Mouse (Mus musculus) lung, embryonic 16.5 days (tissue): ENCODE measurements around the gene Tpp1. TPM values are rescaled to one million over a fixed set of nuclear protein-coding genes. Genes with fewer than 3 reads are reported as not detected.

ENCODE experiments used
- ATAC-seq: fragments of 200-750 bp; cut with Nextera tagmentation; 2 replicates; pipeline ENCODE4 v1.8.0; 2017; ENCODE audit warnings: low read depth, mild to moderate bottlenecking, moderate library complexity
- H3K27ac ChIP-seq: fragments of 300-500 bp; sonication (generic); 2 replicates; pipeline ENCODE4 v1.5.1; 2014; ENCODE audit warnings: mild to moderate bottlenecking, control low read depth, low read length
- H3K27me3 ChIP-seq: fragments of 300-500 bp; sonication (generic); 2 replicates; pipeline ENCODE4 v1.6.1; 2014; ENCODE audit warnings: low read depth, low read length, mixed read lengths; ENCODE audit not compliant: control insufficient read depth, insufficient read depth
- H3K36me3 ChIP-seq: fragments of 300-500 bp; sonication (generic); 2 replicates; pipeline ENCODE4 v1.6.1; 2014; ENCODE audit warnings: low read length; ENCODE audit not compliant: control insufficient read depth, insufficient read depth
- H3K4me1 ChIP-seq: fragments of 300-500 bp; sonication (generic); replicated peaks from 2 replicates; pipeline ENCODE4 v1.6.1; 2014; ENCODE audit warnings: low read length, mixed read lengths; ENCODE audit not compliant: control insufficient read depth, insufficient read depth
- H3K4me2 ChIP-seq: fragments of 300-500 bp; sonication (generic); 2 replicates; pipeline ENCODE4 v1.6.1; 2014; ENCODE audit warnings: low read depth, low read length, control low read depth
- H3K4me3 ChIP-seq: fragments of 300-500 bp; sonication (generic); 2 replicates; pipeline ENCODE4 v1.5.1; 2014; ENCODE audit warnings: mild to moderate bottlenecking, low read length, control low read depth
- H3K9ac ChIP-seq: fragments of 300-500 bp; sonication (generic); 2 replicates; pipeline ENCODE4 v1.6.1; 2014; ENCODE audit warnings: low read length, control low read depth
- H3K9me3 ChIP-seq: fragments of 300-500 bp; sonication (generic); 2 replicates; pipeline ENCODE4 v1.6.1; 2016; ENCODE audit warnings: low read length; ENCODE audit not compliant: control insufficient read depth
- WGBS: fragments of 180-500 bp; shearing (Covaris S2); extraction: QIAGEN DNeasy Blood & Tissue Kit; methylation state at CpG from one replicate; pipeline ENCODE4 v1.1.7; 2014; 5-methylcytosine and 5-hydroxymethylcytosine counted together
- polyA plus RNA-seq: library from polyadenylated mRNA; unstranded; fragments of >200 nt; fragmentation: Nextera tagmentation; extraction: Ambion mirVana; gene quantifications from 2 replicates; pipeline ENCODE4 v1.2.1, GENCODE M21; 2015

Tpp1 gene
- polyA plus RNA-seq, 1 experiment from 2014 or later, result 102 TPM

- H3K4me3 ChIP-seq, result no peak overlapping the region
- peak; percentile 61 for ATAC-seq
- peaks cover 41% of the 10 kb centered on the region for H3K36me3 ChIP-seq
- WGBS, result 13% methylated on average over 6 of the region's 6 CpGs
- no peaks in the 10 kb centered on the region for H3K9me3 ChIP-seq
- H3K4me2 ChIP-seq, result no peak overlapping the region
- peaks cover 8% of the 10 kb centered on the region; the same call in 1 of the 2 replicates for H3K4me1 ChIP-seq
- H3K27ac ChIP-seq, result peak overlapping the region; percentile 50
- no peaks in the 10 kb centered on the region for H3K27me3 ChIP-seq
- H3K9ac ChIP-seq, result peak overlapping the region; percentile 30; the same call in 1 of the 2 replicates
These were observed 15.7 kb upstream of the Tpp1 start for GRCm38 (mm10) chr7:105767729-105768165.

DNA sequence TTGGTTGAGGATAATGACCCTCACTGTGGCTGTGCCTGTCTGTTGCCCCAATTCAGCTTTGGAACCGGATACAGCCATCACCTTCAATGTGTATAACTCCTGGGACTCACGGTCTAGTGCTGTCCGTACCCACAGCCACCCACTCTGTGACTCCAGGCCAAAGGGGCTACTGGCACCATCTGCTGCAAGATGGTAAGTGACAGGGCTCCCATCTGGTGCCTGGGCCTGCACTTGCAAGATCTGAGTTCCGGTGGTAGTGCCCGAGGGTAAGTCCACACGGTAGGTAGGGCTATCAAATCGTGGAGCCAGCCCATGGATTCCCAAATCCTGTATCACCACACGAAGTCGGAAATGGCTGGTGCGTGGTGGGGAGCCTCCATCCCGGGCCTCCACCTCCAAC lies 12.3 kb upstream of the Tpp1 start:
- Histone ChIP-seq H3K27me3 (no peaks in the 10 kb centered on the region), H3K9me3 (no peaks in the 10 kb centered on the region), H3K4me2 (no peak overlapping the region), H3K27ac (no peak overlapping the region), H3K9ac (no peak overlapping the region), H3K36me3 (peaks cover 42% of the 10 kb centered on the region), H3K4me1 (peaks cover 6% of the 10 kb centered on the region; the same call in 1 of the 2 replicates), H3K4me3 (no peak overlapping the region)
- 91% methylated on average over 11 of the region's 11 CpGs for WGBS
- no peak for ATAC-seq

DNA sequence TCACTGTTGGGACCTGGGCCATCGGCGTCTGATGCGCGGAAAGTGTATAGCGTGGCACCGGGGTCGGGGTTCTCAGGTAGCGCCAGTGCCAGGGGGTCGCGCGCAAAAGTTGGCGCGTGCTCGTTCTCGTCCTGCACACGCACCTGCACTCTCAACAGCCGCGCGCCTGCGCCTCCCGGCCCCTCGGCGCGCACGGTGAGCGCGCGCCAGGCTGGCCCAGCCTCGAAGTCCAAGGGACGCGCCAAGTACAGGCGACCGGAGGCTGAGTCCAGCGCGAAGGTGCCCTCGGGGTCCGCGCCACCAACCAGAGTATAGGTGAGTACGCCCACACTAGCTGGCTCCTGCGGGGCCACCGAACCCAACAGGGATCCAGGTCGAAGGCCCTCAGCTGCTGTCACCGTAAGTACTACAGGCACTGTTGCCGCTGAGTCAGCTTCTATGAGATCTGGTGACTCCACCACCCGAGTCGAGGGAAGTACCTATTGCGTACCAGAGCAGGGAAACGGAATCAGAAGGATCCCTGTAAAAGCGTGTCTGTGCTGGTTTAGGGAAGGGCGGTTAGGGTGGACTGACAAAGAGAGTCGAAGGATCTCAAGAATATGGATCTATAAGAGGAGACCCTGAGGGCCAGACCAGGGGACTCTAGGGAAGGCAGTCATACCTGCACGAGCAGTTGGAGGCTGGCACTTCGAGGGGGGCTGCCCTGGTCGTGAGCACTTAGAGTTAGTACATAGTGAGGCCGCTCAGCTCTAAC lies 10.7 kb upstream of the Tpp1 start:
- ATAC-seq, result peak; percentile 18; the same call in 1 of the 2 replicates

DNA sequence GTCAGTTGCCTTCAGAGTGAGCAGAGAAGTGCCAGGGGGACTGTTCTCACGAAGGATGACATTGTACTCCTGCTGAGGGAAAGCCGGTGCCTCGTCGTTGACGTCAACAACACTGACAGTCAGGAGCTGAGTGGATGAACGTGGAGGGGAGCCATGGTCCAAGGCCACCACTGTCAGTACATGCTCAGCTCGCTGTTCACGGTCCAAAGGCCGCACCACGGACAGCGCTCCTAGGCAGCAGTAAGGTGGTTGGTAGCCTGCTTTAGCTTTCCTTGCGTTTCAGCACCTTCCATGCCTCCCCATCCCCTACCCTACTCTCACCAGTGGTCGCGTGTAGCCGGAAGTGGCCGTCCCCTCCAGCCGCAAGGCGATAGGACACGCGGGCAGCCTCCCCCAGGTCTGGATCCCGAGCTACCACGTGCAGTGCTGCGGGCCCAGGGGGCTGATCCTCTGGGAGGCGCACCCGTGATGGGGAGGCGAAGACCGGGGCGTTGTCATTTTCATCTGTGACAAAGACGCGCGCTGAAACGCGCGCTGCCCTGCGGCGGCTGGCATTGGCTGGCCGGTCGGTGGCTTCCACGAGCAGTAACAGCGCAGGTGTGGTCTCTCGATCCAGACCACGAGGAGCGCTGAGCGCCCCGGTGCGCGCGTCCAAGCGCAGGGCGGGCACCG lies 9.9 kb upstream of the Tpp1 start:
- ATAC-seq, result peak; percentile 12
- Histone ChIP-seq H3K4me2 (peak overlapping the region; percentile 40), H3K9me3 (no peaks in the 10 kb centered on the region), H3K27ac (no peak overlapping the region), H3K4me1 (no peaks in the 10 kb centered on the region), H3K36me3 (peaks cover 52% of the 10 kb centered on the region), H3K27me3 (no peaks in the 10 kb centered on the region), H3K9ac (no peak overlapping the region), H3K4me3 (peak overlapping the region; percentile 16; the same call in 1 of the 2 replicates)
- WGBS, result 48% methylated on average over 51 of the region's 51 CpGs

More for the DNA sequence above, 10.7 kb upstream of the Tpp1 start:
- 55% methylated on average over 55 of the region's 55 CpGs for WGBS
- H3K36me3 ChIP-seq, result peaks cover 47% of the 10 kb centered on the region
- H3K27me3 ChIP-seq, result no peaks in the 10 kb centered on the region
- peak overlapping the region; percentile 40 for H3K4me2 ChIP-seq
- H3K4me1 ChIP-seq, result peaks cover 4% of the 10 kb centered on the region; the same call in 1 of the 2 replicates
- no peaks in the 10 kb centered on the region for H3K9me3 ChIP-seq
- H3K27ac ChIP-seq, result no peak overlapping the region
- peak overlapping the region; percentile 16; the same call in 1 of the 2 replicates for H3K4me3 ChIP-seq
- H3K9ac ChIP-seq, result no peak overlapping the region

GRCm38 (mm10) chr7:105753281-105753680 lies 1.2 kb upstream of the Tpp1 start:
- H3K4me3 ChIP-seq, result no peak overlapping the region
- no peaks in the 10 kb centered on the region for H3K9me3 ChIP-seq
- WGBS, result 86% methylated on average over 10 of the region's 10 CpGs
- H3K27ac ChIP-seq, result no peak overlapping the region
- peaks cover 6% of the 10 kb centered on the region; the same call in 1 of the 2 replicates for H3K4me1 ChIP-seq
- no peak overlapping the region for H3K4me2 ChIP-seq
- ATAC-seq, result no peak
- H3K27me3 ChIP-seq, result no peaks in the 10 kb centered on the region
- no peak overlapping the region for H3K9ac ChIP-seq
- peaks cover 16% of the 10 kb centered on the region for H3K36me3 ChIP-seq

DNA sequence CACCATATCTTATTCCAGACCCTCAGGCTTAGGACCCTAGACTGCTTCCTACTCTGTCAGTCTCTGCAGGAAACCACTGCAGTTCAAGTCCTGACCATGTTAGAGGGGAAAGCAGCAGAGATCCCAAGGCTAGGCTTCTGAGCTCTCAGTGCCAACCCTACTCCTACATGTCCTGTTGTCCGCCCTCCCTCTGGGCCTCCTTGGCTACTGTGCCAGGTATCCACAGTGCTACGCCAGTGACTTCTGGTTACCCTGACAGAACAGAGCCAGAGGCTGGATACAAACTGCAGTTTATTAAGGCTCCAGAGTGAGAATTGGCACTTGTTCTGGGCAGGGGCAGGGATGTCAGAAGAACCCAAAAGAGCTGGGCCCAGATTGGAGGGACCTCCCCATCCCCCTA lies 681 bp upstream of the Tpp1 start:
- Histone ChIP-seq H3K36me3 (peaks cover 11% of the 10 kb centered on the region), H3K4me3 (no peak overlapping the region), H3K4me2 (no peak overlapping the region), H3K27me3 (no peaks in the 10 kb centered on the region), H3K4me1 (peaks cover 6% of the 10 kb centered on the region; the same call in 1 of the 2 replicates), H3K27ac (no peak overlapping the region), H3K9ac (no peak overlapping the region), H3K9me3 (no peaks in the 10 kb centered on the region)
- 95% methylated on average over 2 of the region's 2 CpGs for WGBS
- ATAC-seq, result 0 out of 2 replicates have a peak, but pooled peaks have one; percentile 16

DNA sequence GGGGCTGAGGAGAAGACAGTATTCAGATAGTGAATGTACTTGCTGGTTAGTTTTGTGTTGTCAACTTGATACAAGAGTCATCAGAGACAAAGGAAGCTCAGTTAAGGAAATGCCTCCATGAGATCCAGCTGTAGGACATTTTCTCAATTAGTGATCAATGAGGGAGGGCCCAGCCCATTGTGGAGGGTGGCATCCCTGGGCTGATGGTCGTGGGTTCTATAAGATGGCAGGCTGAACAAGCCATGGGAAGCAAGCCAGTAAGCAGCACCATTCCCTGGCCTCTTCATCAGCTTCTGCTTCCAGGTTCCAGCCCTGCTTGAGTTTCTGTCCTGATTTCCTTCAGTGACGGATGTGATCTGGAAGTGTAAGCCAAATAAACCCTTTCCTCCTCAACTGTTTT lies 4.3 kb downstream of the Tpp1 start:
- Histone ChIP-seq H3K4me1 (peaks cover 13% of the 10 kb centered on the region), H3K27ac (no peak overlapping the region), H3K9me3 (no peaks in the 10 kb centered on the region), H3K9ac (no peak overlapping the region), H3K4me3 (no peak overlapping the region), H3K36me3 (peaks cover 5% of the 10 kb centered on the region), H3K27me3 (no peaks in the 10 kb centered on the region), H3K4me2 (no peak overlapping the region)
- no peak for ATAC-seq
- WGBS, result 70% methylated on average over 2 of the region's 2 CpGs

DNA sequence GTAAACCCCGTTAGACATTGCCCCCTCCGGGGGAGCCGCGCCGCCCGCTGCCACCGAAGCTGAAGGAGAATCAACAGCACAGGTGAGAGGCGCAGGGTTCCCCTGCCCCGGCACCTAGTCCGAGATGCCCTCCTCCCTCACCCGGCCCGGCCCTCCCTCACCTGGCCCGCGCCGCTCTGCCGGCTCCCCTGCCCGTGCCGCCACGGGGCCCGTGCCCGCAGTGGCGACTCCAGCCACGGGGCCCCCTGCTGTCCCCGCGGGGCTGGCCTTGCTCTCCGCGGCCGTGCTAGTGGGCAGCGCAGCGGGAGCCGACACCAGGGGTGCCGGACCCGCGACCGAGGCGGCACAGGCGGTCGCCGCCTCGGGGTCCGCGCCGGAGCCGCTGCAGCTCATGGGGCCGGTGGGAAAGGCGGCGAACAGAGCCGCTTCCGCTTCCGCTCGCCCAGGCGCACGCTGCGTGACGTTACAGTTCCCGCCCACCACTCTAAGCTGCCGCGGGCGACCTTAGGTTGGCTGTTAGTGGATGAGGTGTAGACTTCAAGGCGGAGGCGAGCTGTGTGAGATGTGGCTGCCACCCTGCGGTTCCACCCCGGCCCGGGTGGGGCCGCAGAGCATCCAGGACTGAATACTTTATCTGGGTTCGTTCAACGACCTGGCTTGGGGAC lies 8.0 kb downstream of the Tpp1 start, which contains the start of gene Taf10:
Gene Taf10, minus strand, starts transcription at position 436 of the 665 bp plus-strand sequence.
- peak; percentile 97 for ATAC-seq
- WGBS, result under 1% methylated on average over 67 of the region's 67 CpGs
- Histone ChIP-seq H3K27me3 (no peaks in the 10 kb centered on the region), H3K36me3 (peaks cover 24% of the 10 kb centered on the region), H3K4me3 (peak within 1 kb of the TSS; percentile 74), H3K9ac (peak within 1 kb of the TSS; percentile 83), H3K4me2 (peak within 1 kb of the TSS; percentile 89), H3K4me1 (peaks cover 14% of the 10 kb centered on the region), H3K9me3 (no peaks in the 10 kb centered on the region), H3K27ac (peak within 1 kb of the TSS; percentile 66)
